Mouse (Mus musculus) B cell, adult (primary cell): Measurements from ENCODE around the gene Coq2. TPM values are rescaled to one million over a fixed set of nuclear protein-coding genes. Genes with fewer than 3 reads are reported as not detected.

Experiments
- total RNA-seq: library from RNA; stranded (reverse); gene quantifications from 4 replicates; pipeline ENCODE4 v1.2.4, GENCODE M21; 2023; ENCODE audit not compliant: inconsistent age

The Coq2 gene
- 49.1 to 52.3 TPM (median 51.5 TPM) in 4 replicates for total RNA-seq

GRCm38 (mm10) chr5:100674711-100675376, at the start of gene Coq2:
Coq2 (minus strand) TSS chr5:100675140.

DNA sequence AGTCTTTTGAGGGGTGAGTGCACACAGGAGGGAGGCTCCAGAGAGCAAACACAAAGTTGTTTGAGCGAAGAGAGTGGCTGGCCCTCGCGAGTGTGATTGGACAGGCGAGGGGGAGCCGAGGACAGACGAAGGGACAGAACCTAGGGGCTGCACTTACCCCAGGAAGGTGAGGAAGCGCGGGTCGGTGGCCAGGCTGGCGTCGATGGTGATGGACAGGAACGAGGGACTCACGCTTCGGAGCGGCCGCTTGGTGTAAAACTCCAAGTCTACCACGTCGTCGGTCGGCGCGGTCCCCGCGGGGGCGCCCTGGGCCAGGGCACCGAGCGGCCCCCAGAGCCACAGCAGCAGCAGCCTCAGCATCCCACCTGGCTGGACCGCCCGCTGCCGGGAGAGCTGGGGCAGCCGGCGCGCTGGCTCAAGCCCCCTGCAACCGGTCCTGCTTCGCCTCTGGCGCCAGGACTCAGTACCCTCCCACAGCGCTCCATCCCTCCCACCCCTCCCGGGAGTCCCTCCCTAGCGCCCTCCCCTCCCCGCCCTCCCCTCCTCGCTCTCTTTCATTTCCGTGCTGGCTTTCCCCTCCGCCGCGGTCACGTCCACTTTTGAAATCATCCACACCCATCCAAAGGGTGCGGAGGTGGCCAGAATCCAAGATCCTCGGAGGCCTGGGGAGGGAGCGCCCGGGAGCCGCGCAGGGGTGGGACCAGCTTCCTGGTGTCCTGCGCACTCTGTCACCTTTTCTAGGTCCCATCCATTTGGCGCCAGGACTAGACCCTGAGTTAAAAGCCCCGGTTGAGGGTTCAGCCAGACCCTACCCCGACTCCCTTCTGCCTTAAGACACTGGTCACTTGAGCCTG, 44.5 kb upstream of the Coq2 start, which contains the start of gene Hpse:
Hpse (minus strand) TSS at position 482 of the 854 bp plus-strand sequence.

Other genes with a start within 250 kb of the Coq2 start
- gene Lin54, start 174.5 kb downstream of the Coq2 start, total RNA-seq, result 18.3 to 32.7 TPM (median 25.2 TPM) in 4 replicates
- 72.2 to 75.4 TPM (median 74.6 TPM) in 4 replicates for gene Cops4, start 156.8 kb downstream of the Coq2 start, total RNA-seq
- 436 to 464 TPM (median 452 TPM) in 4 replicates for gene Plac8, start 102.9 kb downstream of the Coq2 start, total RNA-seq
- gene Hpse, start 44.6 kb upstream of the Coq2 start, total RNA-seq, result 14.0 to 18.6 TPM (median 15.0 TPM) in 4 replicates
- gene Helq, start 123.5 kb upstream of the Coq2 start, total RNA-seq, result 26.0 to 30.7 TPM (median 27.8 TPM) in 4 replicates
- gene Mrps18c, start 123.5 kb upstream of the Coq2 start, total RNA-seq, result 57.0 to 67.4 TPM (median 63.4 TPM) in 4 replicates
- 13.3 to 18.4 TPM (median 17.1 TPM) in 4 replicates for gene Abraxas1, start 145.8 kb upstream of the Coq2 start, total RNA-seq
- 7.6 to 10.6 TPM (median 9.8 TPM) in 4 replicates for gene Gpat3, start 170.6 kb upstream of the Coq2 start, total RNA-seq